Mouse (Mus musculus) hindbrain, embryonic 13.5 days (tissue): ENCODE data around the gene Prnp. TPM values are rescaled to one million over a fixed set of nuclear protein-coding genes. Genes with fewer than 3 reads are reported as not detected.

Experiments
- polyA plus RNA-seq: library from polyadenylated mRNA; unstranded; fragments of >200 nt; fragmentation: Nextera tagmentation; extraction: Ambion mirVana; gene quantifications from 2 replicates; pipeline ENCODE4 v1.2.1, GENCODE M21; 2015

The Prnp gene
- polyA plus RNA-seq, 1 experiment from 2014 or later, result 113 TPM

Other genes with a start within 250 kb of the Prnp start
- gene Erv3, start 50.2 kb upstream of the Prnp start, polyA plus RNA-seq, result not detected in 2 replicates
- not detected in 2 replicates for gene Prn, start within 50 bp of the Prnp start, polyA plus RNA-seq
- gene Prnd, start 40.9 kb downstream of the Prnp start, polyA plus RNA-seq, result 11.8 and 13.3 TPM in 2 replicates
- gene Rassf2, start 120.3 kb downstream of the Prnp start, polyA plus RNA-seq, result 29.6 and 30.6 TPM in 2 replicates
- gene Slc23a2, start 235.2 kb downstream of the Prnp start, polyA plus RNA-seq, result 25.5 and 25.9 TPM in 2 replicates